Mouse (Mus musculus) spleen, adult 18-20 months (tissue): ENCODE measurements around the gene Ntm.

ENCODE experiments used
- DNase-seq, 2 experiments: peaks; one replicate each; pipeline ENCODE4 v3.0.0; 2022; ENCODE audit warnings: mixed read lengths in 2 of 2

The Ntm gene

GRCm38 (mm10) chr9:29750371-29751014 lies 212.4 kb downstream of the Ntm start:
- DNase-seq = no peak

GRCm38 (mm10) chr9:29748070-29748469 lies 214.9 kb downstream of the Ntm start:
- DNase-seq = no peak

GRCm38 (mm10) chr9:29738835-29739526 lies 224.0 kb downstream of the Ntm start:
- DNase-seq = no peak

GRCm38 (mm10) chr9:29736031-29736430 lies 226.9 kb downstream of the Ntm start:
- DNase-seq = no peak

GRCm38 (mm10) chr9:29732895-29733294 lies 230.0 kb downstream of the Ntm start:
- no peak for DNase-seq

- DNase-seq = no peak
Observed at GRCm38 (mm10) chr9:29731672-29732071, 231.3 kb downstream of the Ntm start.

- DNase-seq = no peak
Observed at GRCm38 (mm10) chr9:29727540-29728432, 235.2 kb downstream of the Ntm start.

- no peak for DNase-seq
Observed at GRCm38 (mm10) chr9:29721461-29721860, 241.5 kb downstream of the Ntm start.

- DNase-seq = no peak
Observed at GRCm38 (mm10) chr9:29716795-29717194, 246.1 kb downstream of the Ntm start.

- DNase-seq = no peak
Observed at GRCm38 (mm10) chr9:29698276-29698675, 264.7 kb downstream of the Ntm start.

GRCm38 (mm10) chr9:29694151-29694550 lies 268.8 kb downstream of the Ntm start:
- DNase-seq = no peak

- DNase-seq = no peak
Observed at GRCm38 (mm10) chr9:29691186-29691855, 271.6 kb downstream of the Ntm start.

- no peak for DNase-seq
Observed at GRCm38 (mm10) chr9:29682224-29682623, 280.7 kb downstream of the Ntm start.

- DNase-seq = no peak
Observed at GRCm38 (mm10) chr9:29680677-29681076, 282.3 kb downstream of the Ntm start.

GRCm38 (mm10) chr9:29673911-29674310 lies 289.0 kb downstream of the Ntm start:
- DNase-seq = no peak

GRCm38 (mm10) chr9:29671861-29672260 lies 291.1 kb downstream of the Ntm start:
- no peak for DNase-seq

- DNase-seq = no peak
Observed at GRCm38 (mm10) chr9:29663286-29663685, 299.7 kb downstream of the Ntm start.

- no peak for DNase-seq
Observed at GRCm38 (mm10) chr9:29661468-29662145, 301.3 kb downstream of the Ntm start.

- no peak for DNase-seq
Observed at GRCm38 (mm10) chr9:29660059-29660613, 302.8 kb downstream of the Ntm start.

GRCm38 (mm10) chr9:29657761-29658465 lies 305.0 kb downstream of the Ntm start:
- DNase-seq = no peak

GRCm38 (mm10) chr9:29654885-29655284 lies 308.1 kb downstream of the Ntm start:
- no peak for DNase-seq
